Mouse (Mus musculus) urinary bladder, adult 2 months (tissue): ENCODE results near the gene Nccrp1. TPM values are rescaled to one million over a fixed set of nuclear protein-coding genes. Genes with fewer than 3 reads are reported as not detected.

Source experiments
- DNase-seq: peaks from one replicate; pipeline ENCODE4 v3.0.0; 2022; ENCODE audit warnings: low spot score
- polyA plus RNA-seq: library from polyadenylated mRNA; depleted of rRNA; stranded (reverse); fragments of >200 nt; gene quantifications from 2 replicates; pipeline ENCODE4 v1.2.3, GENCODE M21; 2012; rRNA removed

Nccrp1 gene
- polyA plus RNA-seq: 0.67 and 1.1 TPM in 2 replicates

DNA sequence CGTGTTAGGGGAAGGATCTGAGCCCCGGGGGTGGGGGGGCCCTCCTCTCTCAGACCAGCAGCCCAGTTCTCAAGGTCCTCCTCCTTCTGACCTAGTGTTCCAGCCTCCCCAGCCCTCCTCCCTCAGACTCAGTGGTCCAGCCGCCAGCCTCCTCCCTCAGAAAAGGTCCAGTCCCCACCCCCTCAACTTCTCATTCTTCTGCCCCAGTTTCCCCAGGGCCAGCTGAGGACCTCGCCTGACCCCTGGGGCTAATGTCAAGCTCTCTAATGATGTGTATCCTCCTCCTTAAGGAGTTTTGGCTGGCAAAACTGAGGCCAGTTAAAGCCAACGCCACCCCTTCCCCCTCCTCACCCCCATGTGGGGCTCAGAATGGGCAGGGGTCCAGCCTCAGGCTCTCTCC, at the start of gene Nccrp1:
Nccrp1 (minus strand) TSS at position 101 of the 400 bp plus-strand sequence.
- DNase-seq: no peak

DNA sequence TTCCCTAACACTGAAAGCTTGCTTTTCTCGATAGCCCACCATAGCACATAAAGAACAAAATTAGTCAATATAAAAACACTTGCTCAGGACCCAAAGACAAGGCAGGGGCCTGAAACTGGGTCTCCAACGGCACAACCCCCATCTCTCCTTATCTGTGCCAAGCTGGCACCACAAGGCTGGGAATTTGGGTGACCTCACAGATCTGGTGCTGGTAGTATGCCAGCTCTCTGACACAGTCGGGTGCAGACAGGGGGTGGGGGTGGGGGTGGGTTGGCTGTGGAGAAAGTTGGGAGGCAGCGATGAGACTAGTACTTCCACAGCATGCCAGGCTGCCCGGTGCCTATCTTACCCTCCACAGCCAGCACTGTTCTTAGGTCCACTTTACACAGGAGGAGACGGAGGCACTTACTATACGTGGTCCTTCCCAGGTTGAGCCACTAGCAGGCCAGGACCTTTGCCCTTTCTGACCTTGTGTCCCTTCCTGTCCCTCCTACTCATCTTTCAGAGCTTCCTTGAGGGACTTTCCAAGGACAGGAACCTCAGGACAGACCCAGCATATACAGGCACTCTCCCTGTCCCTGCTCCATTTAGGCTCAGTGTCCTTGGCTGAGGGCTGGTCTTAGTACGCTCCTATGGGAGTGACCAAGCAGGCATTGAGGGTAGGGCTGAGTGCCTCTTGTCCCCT, 48.8 kb upstream of the Nccrp1 start:
- DNase-seq: no peak

DNA sequence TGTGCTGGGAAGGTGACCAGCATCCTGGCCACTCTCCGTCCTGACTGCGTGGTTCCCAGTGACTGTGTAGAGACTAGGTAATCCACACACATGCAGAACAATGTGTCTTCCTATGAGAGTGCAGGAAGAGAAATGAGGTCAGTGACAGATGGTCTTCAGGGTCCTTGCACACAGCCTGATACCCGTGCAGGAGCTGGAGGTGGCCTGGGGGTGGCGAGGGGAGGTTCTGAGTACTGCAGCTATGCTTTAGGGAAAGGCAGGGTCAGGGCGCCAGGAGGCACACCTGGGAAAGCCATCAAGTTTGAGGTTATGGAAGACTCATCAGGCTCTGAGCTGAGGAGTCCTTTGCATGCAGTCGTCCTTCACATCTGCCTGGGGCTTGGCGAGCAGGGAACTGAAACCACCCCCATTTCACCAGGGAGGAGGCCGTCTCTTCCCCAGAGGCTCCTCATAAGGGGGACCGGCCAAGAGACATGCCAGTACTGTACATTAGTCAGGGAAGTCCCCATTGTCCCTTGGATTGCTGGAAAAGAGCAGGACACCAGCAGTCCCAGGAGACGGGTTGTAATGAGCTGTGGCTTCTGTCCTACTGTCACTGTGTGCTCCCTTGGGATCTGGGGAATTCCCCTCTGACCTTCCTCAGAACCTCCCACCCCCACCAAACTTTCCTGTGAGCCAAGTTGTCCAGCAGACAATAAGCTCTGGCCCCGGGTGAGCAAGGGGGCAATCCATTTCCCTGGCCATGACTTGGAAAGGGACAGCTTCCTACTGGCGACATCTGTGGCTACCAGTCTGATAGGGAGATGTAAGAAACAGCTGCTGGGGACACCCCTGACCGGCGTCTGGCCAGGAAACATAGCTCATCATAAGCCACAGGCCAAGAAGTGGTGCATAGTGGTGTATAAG, 46.4 kb upstream of the Nccrp1 start:
- DNase-seq: no peak

DNA sequence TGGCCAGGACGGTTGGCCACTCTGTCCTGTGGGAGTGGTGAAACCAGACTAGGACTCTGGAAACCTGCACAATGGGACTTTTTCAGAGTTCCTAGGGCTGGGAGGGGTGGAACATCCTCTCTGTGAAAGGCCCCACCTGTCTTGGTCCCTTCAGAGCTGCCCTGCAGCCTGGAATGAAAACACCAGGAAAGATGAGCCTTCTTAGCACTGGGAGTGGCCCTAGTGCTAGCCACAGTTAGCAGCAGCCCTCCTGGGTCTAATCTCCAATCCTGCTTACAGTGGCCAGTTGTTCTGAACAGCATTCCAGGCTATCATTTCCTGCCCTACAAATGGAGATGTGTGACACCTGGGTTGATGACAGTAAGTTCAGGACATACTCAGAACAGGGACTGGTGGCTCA, 44.8 kb upstream of the Nccrp1 start:
- no peak for DNase-seq

DNA sequence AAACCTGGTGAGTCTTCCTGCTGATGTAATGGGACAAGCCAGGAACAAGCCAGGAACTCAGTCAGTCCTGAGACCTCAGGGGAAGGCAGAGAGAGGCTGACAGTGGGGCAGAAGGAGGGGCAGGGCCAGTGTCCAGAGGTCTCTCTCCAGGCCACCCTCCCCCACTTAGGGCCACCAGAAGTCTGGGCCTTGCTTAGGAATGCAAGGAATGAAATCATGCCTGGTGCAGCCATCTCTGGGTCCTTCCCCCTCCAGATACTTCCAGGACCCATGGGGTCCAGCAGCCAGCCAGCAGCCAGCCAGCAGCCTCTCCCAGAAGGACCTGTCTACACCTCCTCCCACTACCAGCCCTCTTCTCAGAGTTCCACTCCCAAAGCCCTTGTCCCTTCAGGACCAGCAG, 40.6 kb upstream of the Nccrp1 start:
- no peak for DNase-seq

DNA sequence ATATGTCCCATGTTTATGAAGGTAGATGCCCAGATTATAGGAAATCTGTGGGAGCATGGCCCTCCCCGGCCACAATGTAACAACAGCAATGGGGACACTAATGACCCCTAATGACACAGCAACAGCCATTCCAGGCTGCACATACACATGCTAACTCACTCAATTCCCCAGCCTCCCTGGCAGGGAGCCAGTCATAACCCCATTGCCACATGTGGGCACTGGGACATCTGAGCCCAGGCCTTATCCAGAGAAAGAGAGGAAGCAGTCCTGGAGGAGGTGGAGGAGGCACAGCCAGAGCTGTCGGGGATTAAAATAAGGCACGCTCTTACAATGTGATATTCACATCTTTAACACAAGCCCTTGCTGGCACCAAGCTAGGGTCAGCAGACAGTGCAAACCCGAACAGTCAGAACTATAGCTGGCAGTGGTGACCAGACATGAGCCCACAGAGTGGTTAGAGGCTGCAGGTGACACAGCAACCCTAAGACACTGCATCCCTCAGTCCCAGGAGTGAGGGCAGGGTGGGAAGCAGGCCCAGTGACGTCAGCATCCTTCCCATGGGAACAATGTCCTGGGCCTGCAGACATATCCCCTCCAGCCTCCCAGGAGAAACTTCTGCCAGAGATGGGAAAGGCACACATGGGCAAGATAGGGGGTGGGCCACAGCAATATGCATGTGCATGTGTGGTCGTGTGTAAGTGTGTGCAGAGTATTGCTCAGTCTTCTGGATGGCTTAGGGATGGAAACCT, 39.8 kb upstream of the Nccrp1 start:
- no peak for DNase-seq

DNA sequence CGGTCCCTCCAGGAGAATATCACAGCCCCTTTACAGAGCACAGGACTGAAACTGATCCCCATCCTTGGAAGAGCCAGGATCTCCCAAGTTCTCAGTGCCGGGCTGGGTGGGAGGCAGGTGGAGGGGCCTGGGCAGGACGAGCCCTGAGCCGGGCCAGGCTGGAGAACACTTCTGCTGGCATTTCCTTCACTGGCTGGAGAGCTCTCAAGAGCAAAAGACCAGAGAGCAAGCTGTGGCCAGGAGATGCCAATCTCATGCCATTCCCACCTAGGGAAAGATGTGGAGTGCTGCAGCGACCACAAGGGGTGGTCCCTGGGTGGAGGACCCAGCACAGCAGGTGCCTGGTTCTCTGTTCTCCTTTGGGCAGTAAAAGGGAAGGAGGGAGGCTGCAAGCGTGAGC, 37.9 kb upstream of the Nccrp1 start:
- DNase-seq: no peak

DNA sequence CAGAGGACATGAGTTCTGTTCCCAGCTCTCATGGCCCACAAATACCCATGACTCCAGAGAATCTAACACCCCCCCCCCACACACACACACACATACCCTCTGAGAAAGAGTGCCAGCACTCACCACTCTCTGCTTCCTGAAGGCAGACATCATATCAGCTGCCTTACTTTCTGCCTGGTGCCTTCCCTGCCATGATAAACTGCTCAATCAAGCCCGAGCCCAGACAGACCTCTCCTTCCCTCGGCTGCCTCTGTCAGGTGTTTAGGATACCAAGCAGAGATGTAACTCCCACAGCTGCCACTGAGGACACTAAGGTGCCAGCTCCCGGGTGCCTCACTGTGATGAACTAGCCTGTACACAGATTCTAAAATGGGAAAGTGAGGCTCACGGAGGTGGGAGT, 37.4 kb upstream of the Nccrp1 start:
- DNase-seq: no peak

DNA sequence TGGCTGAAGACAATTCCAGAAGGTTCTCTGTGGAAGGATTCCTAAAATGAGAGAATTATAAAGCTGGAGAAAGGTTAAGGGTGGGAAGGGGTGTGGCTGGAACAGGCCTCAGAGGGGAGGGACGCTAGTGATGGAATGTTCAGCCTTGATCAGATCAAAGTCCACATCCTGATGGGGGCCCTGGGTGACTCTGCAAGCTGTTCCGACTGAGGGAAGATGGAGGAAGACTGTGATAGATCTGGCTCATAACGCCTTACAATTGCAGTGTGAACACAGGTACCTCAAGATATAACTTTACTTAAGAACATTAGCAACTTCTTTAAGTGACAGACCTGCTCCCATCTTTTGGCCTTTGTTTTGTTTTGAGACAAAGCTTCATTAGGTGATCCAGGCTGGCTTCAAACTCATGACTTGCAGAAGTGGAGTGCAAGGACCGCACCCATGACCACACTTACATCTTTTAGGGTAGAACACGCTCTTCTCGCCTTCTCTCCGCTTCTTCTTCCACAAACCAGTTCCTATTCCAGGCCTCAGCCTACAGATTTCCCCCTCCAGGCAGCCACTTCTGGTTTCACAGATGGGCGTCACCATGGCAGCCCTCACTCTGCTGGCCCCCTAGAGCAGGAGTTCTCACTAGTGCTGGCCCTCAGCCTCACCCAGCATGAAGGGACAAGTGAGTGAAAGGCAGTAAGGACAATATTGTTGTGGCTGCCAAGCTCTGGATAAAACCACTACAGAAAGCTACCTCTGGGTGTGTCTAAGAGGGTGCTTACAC, 36.7 kb upstream of the Nccrp1 start:
- no peak for DNase-seq

DNA sequence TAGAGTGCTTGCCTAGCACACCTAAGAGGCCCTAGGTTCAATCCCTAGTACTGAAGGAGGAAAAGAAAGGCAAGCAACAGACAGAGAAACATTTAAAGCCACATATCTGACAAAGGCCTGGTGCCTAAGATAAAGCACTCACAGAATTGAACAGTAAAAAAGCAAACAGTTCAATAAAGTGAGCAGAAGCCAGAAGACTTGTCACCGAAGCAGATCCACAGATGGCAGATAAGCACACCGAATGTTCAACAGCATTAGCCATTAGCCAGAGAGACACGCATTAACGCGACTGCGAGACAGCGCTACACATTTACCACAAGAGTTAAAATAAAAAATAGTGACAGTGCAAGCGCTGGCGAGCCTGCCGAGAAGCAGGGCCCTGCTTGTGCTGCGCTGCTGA, 35.8 kb upstream of the Nccrp1 start:
- no peak for DNase-seq

DNA sequence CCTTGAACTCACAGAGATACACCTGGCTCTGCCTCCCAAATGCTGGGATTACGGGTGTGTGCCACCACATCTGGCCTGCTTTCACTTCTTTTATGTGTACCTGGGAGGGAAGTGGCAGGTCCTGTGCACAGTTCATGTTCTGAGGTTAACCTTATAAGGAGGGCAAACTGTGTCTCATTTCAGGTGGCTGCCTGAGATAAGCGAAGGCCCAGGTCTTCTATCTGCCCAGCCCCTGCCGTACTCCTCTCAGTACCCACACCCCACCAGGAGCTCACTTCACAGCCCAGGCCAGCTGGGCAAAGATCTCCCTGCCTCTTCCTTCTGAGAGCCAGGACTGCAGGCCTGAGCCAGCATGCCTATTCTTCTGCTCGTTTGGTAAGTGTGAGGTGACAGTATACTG, 34.7 kb upstream of the Nccrp1 start:
- DNase-seq: no peak

DNA sequence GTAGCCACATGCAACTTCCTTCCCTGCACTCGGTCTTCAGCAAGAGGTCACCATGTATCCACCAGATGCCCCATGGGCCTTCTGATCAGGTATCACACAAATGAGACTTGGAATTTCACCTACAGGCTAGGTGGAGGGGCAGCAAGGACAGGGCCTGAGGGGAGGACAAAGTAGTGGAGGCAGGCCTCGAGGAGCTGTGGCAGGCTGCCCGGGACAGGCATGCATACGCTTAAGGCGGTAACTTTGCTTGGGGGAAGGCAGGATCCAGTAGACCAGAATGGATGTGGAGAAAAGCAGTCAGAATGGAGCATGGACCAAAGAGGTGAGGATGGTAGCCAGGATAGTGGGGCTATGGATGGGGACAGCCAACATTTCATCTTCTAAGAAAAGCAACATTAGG, 32.8 kb upstream of the Nccrp1 start:
- no peak for DNase-seq

DNA sequence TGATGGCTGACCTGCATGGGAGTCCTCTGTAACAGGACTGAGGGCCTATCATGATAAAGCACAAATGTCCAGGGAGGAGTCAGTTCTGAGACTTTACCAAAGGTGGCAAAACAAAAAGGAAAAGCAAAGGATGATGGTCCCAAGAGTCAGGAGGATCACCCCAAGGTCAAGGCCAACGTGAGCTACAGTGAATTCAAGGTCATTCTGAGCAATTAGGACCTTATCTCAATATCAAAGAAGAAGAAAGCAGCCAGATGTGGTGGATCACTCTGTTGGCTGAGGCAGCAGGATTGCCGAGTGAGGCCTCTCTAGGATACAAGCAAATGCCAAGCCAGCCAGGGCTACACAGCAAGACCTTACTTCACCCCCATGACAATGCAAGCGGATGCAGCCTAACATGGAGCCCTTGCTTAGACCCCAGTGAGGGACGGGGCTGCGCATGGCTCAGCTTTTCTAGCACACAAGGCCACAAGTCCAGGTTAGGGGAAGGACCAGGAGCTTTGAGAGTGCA, 31.5 kb upstream of the Nccrp1 start:
- no peak for DNase-seq

DNA sequence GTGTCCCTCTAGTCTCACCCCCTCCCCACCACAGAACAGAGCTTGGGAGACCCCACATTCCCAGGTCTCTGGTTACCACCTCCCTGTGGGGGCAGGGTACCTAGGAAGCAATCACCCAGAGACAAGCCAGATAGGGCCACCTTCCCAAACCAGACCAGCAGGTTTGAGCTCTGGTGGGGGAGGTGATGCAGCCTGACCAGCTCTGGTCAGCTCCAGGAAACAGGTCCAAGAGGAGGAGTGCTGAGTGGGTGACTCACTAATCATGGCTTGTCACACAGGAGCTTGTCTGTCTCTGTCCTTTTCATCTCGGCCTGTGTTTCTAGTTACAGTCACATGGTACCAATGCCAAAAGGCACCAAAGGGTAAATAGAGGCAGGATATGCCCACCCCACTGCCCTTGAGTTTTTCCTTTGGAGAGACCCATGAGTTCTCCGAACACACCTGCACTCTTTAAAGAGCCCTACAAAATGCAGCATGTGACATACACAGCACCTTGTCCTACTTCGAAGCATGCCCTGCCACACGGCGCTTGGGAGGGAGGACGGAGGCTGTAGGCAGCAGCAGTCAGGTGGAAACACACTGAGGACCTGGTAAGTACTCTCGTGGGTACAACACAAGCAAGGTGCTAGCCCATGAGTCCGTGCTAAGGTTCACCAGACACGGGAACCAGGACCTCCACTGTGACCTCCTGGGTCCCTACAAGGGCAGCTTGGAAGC, 30.9 kb upstream of the Nccrp1 start:
- no peak for DNase-seq

DNA sequence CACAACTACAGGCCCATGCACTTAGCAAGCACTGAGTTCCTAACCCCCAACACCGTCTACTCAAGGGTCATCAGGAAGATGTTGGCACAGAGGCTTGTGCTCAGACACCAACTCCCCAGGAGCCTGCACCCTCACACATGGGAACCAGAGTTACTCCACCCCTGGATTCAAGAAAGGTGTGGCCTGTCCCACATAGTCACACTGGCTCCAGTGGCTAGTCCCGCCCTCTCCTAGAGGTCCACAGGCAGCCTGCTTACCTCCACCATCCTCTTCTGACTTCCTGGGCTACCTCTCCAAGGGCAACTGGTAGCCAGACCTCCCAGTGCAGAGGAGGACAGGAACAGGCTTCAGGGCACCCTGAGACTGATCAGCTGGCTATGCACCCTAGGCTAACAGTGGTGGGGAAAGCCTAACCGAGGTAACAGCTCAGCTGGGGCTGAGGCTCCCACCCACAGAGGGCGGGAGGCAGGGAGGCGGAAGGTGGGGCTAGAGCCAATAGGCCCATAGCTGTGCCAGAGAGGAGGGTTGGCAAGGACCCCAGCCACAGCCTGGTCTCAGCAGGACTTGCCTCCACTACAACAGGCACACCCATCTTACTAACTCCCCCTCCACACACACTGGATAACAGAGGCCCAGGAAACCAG, 29.3 kb upstream of the Nccrp1 start:
- peak; percentile 55 for DNase-seq

DNA sequence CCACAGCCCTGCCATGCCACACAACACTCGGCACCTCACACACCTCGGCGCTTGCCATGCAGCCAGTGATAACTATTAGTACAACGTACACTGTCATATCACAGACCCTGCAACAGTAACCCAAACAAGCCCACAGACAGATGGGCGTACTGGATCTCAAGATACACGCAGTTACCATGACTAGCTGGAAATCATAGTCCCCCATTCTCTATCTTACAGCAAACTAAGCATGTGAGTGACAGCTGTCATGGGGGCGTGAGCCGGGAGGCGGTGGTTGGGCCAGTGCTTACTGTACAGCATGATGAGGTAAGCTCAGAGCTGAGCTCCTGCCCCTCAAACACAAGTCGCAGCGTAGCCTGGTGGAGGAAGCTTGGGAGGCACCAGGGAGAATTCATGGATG, 28.5 kb upstream of the Nccrp1 start:
- no peak for DNase-seq

DNA sequence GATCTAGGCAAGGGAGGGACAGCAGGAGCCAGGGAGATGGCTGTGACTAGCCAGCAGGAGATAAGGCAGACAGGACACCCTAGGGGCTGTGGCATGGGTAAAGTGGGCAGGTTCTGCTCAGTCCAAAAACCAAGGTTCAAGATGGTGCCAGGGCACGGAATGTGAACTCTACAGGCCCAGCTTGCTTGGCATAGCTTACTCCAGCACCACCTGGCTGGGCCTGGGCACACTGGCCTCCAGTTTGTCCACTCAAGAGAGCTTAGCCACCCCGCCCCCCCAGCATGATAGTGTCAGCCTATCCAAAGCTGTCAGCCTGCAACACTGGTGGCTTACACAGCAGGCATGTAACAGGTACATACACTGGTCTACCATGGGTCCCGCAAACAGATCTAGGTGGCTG, 26.2 kb upstream of the Nccrp1 start:
- DNase-seq: no peak

DNA sequence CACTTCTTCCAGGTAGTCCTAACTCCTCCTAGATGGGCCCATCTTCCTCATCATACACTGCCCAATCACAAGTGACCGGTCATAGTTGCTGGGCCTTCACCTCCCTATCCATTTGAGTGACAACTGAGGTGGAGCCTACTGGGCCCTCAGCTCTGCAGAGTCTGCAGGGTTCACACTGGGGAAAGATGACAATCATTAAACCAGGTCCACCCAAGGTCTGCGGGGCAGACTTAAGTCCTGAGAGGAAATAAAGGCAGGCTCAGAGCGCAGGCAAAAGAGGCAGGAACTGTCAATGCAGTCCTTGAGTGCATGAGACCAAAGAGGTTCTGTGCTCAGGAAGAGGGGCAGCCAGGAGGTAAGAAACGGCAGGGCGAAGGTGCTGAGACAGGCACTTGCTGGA, 25.6 kb upstream of the Nccrp1 start:
- DNase-seq: no peak

DNA sequence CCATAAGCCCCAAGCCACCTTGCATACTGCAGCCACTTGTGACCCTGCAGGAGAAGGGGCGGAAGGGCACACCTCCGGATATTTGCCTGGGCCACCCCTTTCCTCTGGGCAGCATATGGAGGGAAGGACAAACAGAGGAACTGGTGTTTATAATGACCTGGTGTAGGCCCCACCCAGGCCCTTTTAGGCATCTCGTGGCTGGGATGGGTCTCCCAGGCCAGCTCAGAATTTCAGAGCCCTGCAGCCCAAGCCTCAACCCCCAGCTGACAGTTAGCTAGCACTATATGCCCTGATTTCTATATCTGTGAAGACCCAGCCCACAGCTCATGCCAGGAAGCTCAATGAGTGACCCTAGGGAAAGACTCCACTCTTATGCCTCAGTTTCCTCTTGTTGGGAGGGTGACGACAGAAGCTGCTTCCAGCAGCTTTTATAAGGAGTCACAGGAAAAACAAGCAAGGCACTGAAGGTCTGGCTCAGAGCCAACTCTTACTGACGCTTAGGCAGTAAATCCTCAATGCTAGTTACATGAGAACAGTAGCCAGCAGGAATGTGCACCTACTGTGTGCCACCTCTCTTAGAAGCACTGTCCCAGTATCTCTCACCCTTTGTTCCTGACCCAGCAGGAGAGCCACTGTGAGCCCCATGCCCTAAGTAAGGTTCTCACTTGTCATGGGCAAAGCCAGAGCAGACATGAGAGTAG, 24.1 kb upstream of the Nccrp1 start:
- no peak for DNase-seq
